ENCODE assay signal across 11 mouse cellular contexts in the genomic region with DNA sequence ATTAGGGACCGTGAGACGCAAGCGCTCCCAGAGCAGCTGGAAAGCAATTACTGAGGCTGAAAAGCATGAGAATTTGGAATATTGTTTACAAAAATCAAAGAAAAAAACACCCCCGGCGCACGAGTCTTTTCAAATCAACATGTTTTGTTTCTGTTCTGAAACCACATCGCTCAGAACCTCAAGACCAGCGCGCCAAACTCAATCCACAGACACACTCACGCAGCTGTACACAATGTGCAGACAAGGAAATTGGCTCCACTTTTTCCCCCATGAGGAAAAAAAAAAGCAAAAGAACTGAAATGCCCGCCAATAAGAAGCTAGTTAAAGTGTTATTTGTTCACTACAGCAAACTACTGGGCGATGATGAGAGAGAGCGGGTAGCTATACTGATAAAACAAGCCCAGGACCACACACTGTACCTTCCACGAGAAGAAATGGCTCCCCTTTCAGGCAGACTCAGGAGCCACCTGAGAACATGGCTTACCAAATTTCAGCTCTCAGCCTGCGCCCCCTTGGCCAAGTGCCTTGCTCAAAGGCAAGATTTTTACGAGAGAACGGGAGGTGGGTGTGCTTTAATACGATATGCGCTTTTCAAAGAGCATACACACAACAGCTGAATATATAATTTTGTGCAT.
DNase-seq lines count a peak whose midpoint lies in the region; ATAC-seq and TF ChIP-seq lines count a peak whose summit lies in the region.
"Had no signal": no experiment of that assay in that cellular context is flagged by ENCODE, and none has a peak within 500 bp of the region (broad histone marks: within the 10 kb centered on the region; RNA-seq: fewer than 3 reads in every experiment).

No protein-coding gene starts in this region.

- WGBS in hindbrain, embryonic 16.5 days: 67% methylated on average over 19 of the region's 19 CpGs
- 77% methylated on average over 19 of the region's 19 CpGs for WGBS in hindbrain, embryonic 12.5 days
- 52% methylated on average over 19 of the region's 19 CpGs for WGBS in embryonic facial prominence, embryonic 14.5 days
- 63% methylated on average over 19 of the region's 19 CpGs for WGBS in intestine, postnatal 0 days

- no peak overlapping the region for H3K9ac ChIP-seq in hindbrain, embryonic 16.5 days (ENCODE audit: low read depth, low read length)
- no peak overlapping the region for H3K9ac ChIP-seq in hindbrain, embryonic 12.5 days
- H3K9ac ChIP-seq in embryonic facial prominence, embryonic 14.5 days (ENCODE audit: low read depth, low read length): no peak overlapping the region
- no peak overlapping the region for H3K9ac ChIP-seq in intestine, postnatal 0 days (ENCODE audit: low read depth, low read length)
- H3K9ac ChIP-seq: midbrain, embryonic 12.5 days had no signal

- no peak overlapping the region for H3K4me3 ChIP-seq in hindbrain, embryonic 16.5 days (ENCODE audit: low read length)
- no peak overlapping the region for H3K4me3 ChIP-seq in hindbrain, embryonic 12.5 days
- H3K4me3 ChIP-seq in embryonic facial prominence, embryonic 14.5 days (ENCODE audit: low read depth, low read length): 0 out of 2 replicates have a peak overlapping the region, but pooled peaks have one; percentile 1
- no peak overlapping the region for H3K4me3 ChIP-seq in intestine, postnatal 0 days (ENCODE audit: low read depth, low read length)
- H3K4me3 ChIP-seq: hindbrain, embryonic 10.5 days; midbrain, embryonic 12.5 days had no signal

- H3K27me3 ChIP-seq in hindbrain, embryonic 16.5 days (replicated peaks; ENCODE audit: control insufficient read depth, insufficient read depth, low read length): no peaks in the 10 kb centered on the region
- H3K27me3 ChIP-seq in hindbrain, embryonic 12.5 days: no peaks in the 10 kb centered on the region
- no peaks in the 10 kb centered on the region for H3K27me3 ChIP-seq in embryonic facial prominence, embryonic 14.5 days (replicated peaks; ENCODE audit: control insufficient read depth, insufficient read depth, low read length)
- H3K27me3 ChIP-seq in intestine, postnatal 0 days (replicated peaks; ENCODE audit: control insufficient read depth, insufficient read depth, low read length): no peaks in the 10 kb centered on the region
- H3K27me3 ChIP-seq: midbrain, embryonic 12.5 days had no signal

- no peaks in the 10 kb centered on the region for H3K9me3 ChIP-seq in hindbrain, embryonic 16.5 days (ENCODE audit: control insufficient read depth, low read length)
- no peaks in the 10 kb centered on the region for H3K9me3 ChIP-seq in hindbrain, embryonic 12.5 days (replicated peaks)
- H3K9me3 ChIP-seq in embryonic facial prominence, embryonic 14.5 days (ENCODE audit: control insufficient read depth, low read length): no peaks in the 10 kb centered on the region
- no peaks in the 10 kb centered on the region for H3K9me3 ChIP-seq in intestine, postnatal 0 days (ENCODE audit: control insufficient read depth)
- H3K9me3 ChIP-seq: hindbrain, embryonic 10.5 days; midbrain, embryonic 12.5 days had no signal

- ATAC-seq in hindbrain, embryonic 16.5 days: no peak
- no peak for ATAC-seq in hindbrain, embryonic 12.5 days (ENCODE audit: low FRiP score)
- ATAC-seq in embryonic facial prominence, embryonic 14.5 days (ENCODE audit: low read depth): peak; percentile 37; the same call in 1 of the 2 replicates
- no peak for ATAC-seq in intestine, postnatal 0 days

- no peaks in the 10 kb centered on the region for H3K36me3 ChIP-seq in hindbrain, embryonic 16.5 days (ENCODE audit: control insufficient read depth, insufficient read depth, low read length)
- H3K36me3 ChIP-seq in hindbrain, embryonic 12.5 days: no peaks in the 10 kb centered on the region
- no peaks in the 10 kb centered on the region for H3K36me3 ChIP-seq in embryonic facial prominence, embryonic 14.5 days (ENCODE audit: control insufficient read depth, insufficient read depth, low read length)
- H3K36me3 ChIP-seq in intestine, postnatal 0 days (ENCODE audit: control insufficient read depth, insufficient read depth): no peaks in the 10 kb centered on the region
- H3K36me3 ChIP-seq: hindbrain, embryonic 10.5 days; midbrain, embryonic 12.5 days had no signal

- no peak overlapping the region for H3K27ac ChIP-seq in hindbrain, embryonic 16.5 days (ENCODE audit: low read depth, low read length)
- H3K27ac ChIP-seq in hindbrain, embryonic 12.5 days: no peak overlapping the region
- H3K27ac ChIP-seq in embryonic facial prominence, embryonic 14.5 days (replicated peaks; ENCODE audit: low read depth, low read length): no peak overlapping the region
- no peak overlapping the region for H3K27ac ChIP-seq in intestine, postnatal 0 days (ENCODE audit: low read depth, low read length)
- H3K27ac ChIP-seq: hindbrain, embryonic 10.5 days; midbrain, embryonic 12.5 days had no signal

- no peak for TF ChIP-seq CTCF in brain, embryonic 14.5 days (IDR thresholded peaks at IDR 0.05; ENCODE audit: borderline replicate concordance, extremely low read depth, insufficient read depth, insufficient read length)
- no peak for TF ChIP-seq CTCF in intestine, postnatal 0 days (IDR thresholded peaks at IDR 0.05; ENCODE audit: low read depth)

- DNase-seq in brain, embryonic 14.5 days (ENCODE audit: low read depth): peak; percentile 32
- no peak for DNase-seq in embryonic facial prominence, embryonic 14.5 days (ENCODE audit: low spot score)
- no peak for DNase-seq in spleen, postnatal 10 days (ENCODE audit: low spot score in 2 of 2)
- DNase-seq in kidney, adult 11 months: no peak
- no peak for DNase-seq in thymus, postnatal 4 days

- no peaks in the 10 kb centered on the region for H3K4me1 ChIP-seq in hindbrain, embryonic 16.5 days (ENCODE audit: control insufficient read depth, insufficient read depth, low read depth, low read length)
- H3K4me1 ChIP-seq in hindbrain, embryonic 12.5 days: no peaks in the 10 kb centered on the region
- H3K4me1 ChIP-seq in embryonic facial prominence, embryonic 14.5 days (ENCODE audit: control insufficient read depth, insufficient read depth, low read length): 0 out of 2 replicates have a peak, but pooled peaks cover 4% of the 10 kb centered on the region
- H3K4me1 ChIP-seq in intestine, postnatal 0 days (replicated peaks; ENCODE audit: control insufficient read depth, insufficient read depth, low read length): no peaks in the 10 kb centered on the region
- H3K4me1 ChIP-seq: hindbrain, embryonic 10.5 days; midbrain, embryonic 12.5 days had no signal

- peak overlapping the region; percentile 16; the same call in 1 of the 2 replicates for H3K4me2 ChIP-seq in hindbrain, embryonic 16.5 days (ENCODE audit: low read length)
- H3K4me2 ChIP-seq in hindbrain, embryonic 12.5 days (replicated peaks): no peak overlapping the region
- peak overlapping the region; percentile 42 for H3K4me2 ChIP-seq in embryonic facial prominence, embryonic 14.5 days (ENCODE audit: low read depth, low read length)
- 0 out of 2 replicates have a peak overlapping the region, but pooled peaks have one; percentile 35 for H3K4me2 ChIP-seq in intestine, postnatal 0 days (replicated peaks; ENCODE audit: low read depth)
- H3K4me2 ChIP-seq: liver, embryonic 11.5 days; midbrain, embryonic 12.5 days had no signal

- no peak for TF ChIP-seq POLR2A in brain, embryonic 14.5 days (IDR thresholded peaks at IDR 0.05; ENCODE audit: borderline replicate concordance, extremely low read depth, insufficient read depth, insufficient read length, poor library complexity, severe bottlenecking)
